Mouse (Mus musculus): ENCODE measurements around the gene Epb41l2. TPM values are rescaled to one million over a fixed set of nuclear protein-coding genes. Genes with fewer than 3 reads are reported as not detected.

Gene Epb41l2
- polyA plus RNA-seq, 1 experiment from 2014 or later, result 46.3 TPM

DNA sequence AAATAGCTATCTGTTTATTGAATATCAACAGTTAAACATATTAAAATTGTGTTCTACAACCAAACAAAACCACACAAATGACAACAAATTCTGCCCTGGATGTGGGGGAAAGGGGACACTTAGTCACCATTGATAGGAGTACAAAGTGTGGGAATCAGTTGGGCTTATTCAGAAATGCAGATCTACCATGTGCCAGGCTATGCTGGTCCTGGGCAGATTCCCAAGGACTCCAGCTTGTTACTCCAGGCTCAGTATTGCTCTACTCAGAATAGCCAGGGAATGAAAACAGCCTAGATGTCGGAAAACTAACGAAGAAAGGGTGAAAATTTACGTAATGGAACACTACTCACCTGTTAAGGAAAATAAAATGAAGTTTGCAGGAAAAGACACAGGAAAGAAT lies 5.7 kb upstream of the Epb41l2 start:
- Histone ChIP-seq H3K36me3 (ENCODE audit: control insufficient read depth, insufficient read depth, low read length) (no peaks in the 10 kb centered on the region), H3K9me3 (ENCODE audit: control insufficient read depth, low read length) (no peaks in the 10 kb centered on the region), H3K9ac (ENCODE audit: low read length) (no peak overlapping the region), H3K4me3 (ENCODE audit: low read depth, low read length) (no peak overlapping the region), H3K4me2 (ENCODE audit: low read length) (no peak overlapping the region), H3K27ac (ENCODE audit: low read depth) (no peak overlapping the region), H3K27me3 (replicated peaks; ENCODE audit: control insufficient read depth, insufficient read depth, low read length) (no peaks in the 10 kb centered on the region), H3K4me1 (replicated peaks; ENCODE audit: control insufficient read depth, insufficient read depth, low read length) (peaks cover 3% of the 10 kb centered on the region; the same call in 1 of the 2 replicates)
- no peak for DNase-seq (ENCODE audit: low spot score)
- WGBS, result 93% methylated on average over 3 of the region's 3 CpGs
- ATAC-seq (replicated peaks; ENCODE audit: low FRiP score, low TSS enrichment, low read depth), result no peak

DNA sequence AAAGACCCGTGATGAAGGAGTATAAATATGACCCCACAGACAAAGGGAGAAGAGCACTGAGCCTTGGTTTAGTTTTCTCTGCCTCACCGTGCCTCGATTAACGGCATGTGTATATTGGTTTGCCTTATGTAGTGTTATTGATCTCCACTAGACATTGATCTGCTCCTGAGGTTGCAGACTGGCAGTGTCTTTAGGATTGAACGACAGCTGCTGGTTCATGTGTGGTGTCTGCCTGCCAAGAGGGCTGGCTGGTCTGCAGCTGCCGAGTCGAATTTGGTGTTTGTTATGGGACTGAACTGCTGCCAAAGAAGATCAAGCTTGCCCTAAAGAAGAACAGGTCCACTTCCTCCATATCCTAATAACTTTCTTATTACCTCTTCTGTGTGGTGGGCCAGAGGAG lies 5.2 kb upstream of the Epb41l2 start:
- Histone ChIP-seq H3K4me3 (ENCODE audit: low read depth, low read length) (no peak overlapping the region), H3K9ac (ENCODE audit: low read length) (no peak overlapping the region), H3K4me1 (replicated peaks; ENCODE audit: control insufficient read depth, insufficient read depth, low read length) (peaks cover 6% of the 10 kb centered on the region; the same call in 1 of the 2 replicates), H3K27me3 (replicated peaks; ENCODE audit: control insufficient read depth, insufficient read depth, low read length) (no peaks in the 10 kb centered on the region), H3K9me3 (ENCODE audit: control insufficient read depth, low read length) (no peaks in the 10 kb centered on the region), H3K27ac (ENCODE audit: low read depth) (no peak overlapping the region), H3K4me2 (ENCODE audit: low read length) (no peak overlapping the region), H3K36me3 (ENCODE audit: control insufficient read depth, insufficient read depth, low read length) (no peaks in the 10 kb centered on the region)
- DNase-seq (ENCODE audit: low spot score) (no peak), ATAC-seq (replicated peaks; ENCODE audit: low FRiP score, low TSS enrichment, low read depth) (no peak)
- 90% methylated on average over 7 of the region's 7 CpGs for WGBS

DNA sequence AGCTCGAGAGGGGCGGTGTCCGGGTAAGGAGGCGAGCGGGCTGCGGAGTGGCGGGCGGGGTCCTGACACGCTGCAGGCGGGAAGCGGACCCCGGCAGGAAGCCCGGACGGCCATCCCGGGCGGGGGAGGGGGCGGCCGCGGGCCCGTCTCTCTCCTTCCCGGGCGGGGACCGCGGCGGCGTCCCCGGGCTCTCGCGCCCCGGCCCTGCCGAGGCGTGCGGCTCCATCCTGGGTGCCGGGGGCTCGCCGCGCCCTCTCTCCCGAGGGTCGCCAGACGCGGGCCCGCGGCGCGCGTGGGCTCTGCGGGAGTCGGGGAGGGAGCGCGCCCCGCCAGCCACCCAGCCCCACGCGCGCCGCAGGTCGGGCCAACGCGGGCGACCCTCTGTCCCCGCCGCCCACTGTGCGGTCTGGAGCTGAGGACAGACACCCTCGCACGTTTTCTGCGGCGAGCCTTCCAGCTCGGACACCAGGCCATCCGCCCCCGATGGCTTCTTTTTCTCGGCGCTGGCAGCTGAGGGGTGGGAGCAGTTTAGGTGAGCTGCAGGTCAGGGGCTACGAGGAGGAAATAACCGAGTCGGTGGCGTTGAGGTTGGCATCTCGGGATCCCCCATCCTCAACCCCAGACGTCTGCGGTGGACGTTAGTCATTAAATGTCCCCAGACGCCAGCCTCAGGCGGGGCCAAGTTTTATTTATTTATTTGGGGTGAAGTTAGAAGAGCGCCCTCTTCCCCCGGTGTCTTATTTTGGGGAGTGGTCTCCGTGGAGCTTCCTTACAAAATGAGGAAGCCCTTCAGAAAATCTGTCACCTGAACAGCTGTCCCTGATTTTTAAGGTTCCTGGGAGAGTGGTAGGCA lies 587 bp downstream of the Epb41l2 start:
- Histone ChIP-seq H3K4me2 (ENCODE audit: low read length) (peak overlapping the region; percentile 69), H3K36me3 (ENCODE audit: control insufficient read depth, insufficient read depth, low read length) (no peaks in the 10 kb centered on the region), H3K4me1 (replicated peaks; ENCODE audit: control insufficient read depth, insufficient read depth, low read length) (peaks cover 22% of the 10 kb centered on the region), H3K27ac (ENCODE audit: low read depth) (peak overlapping the region; percentile 84), H3K9me3 (ENCODE audit: control insufficient read depth, low read length) (no peaks in the 10 kb centered on the region), H3K9ac (ENCODE audit: low read length) (peak overlapping the region; percentile 79), H3K27me3 (replicated peaks; ENCODE audit: control insufficient read depth, insufficient read depth, low read length) (no peaks in the 10 kb centered on the region), H3K4me3 (ENCODE audit: low read depth, low read length) (peak overlapping the region; percentile 82)
- ATAC-seq (replicated peaks; ENCODE audit: low FRiP score, low TSS enrichment, low read depth) (peak; percentile 79), DNase-seq (ENCODE audit: low spot score) (peak; percentile 66)
- under 1% methylated on average over 49 of the region's 84 CpGs for WGBS

DNA sequence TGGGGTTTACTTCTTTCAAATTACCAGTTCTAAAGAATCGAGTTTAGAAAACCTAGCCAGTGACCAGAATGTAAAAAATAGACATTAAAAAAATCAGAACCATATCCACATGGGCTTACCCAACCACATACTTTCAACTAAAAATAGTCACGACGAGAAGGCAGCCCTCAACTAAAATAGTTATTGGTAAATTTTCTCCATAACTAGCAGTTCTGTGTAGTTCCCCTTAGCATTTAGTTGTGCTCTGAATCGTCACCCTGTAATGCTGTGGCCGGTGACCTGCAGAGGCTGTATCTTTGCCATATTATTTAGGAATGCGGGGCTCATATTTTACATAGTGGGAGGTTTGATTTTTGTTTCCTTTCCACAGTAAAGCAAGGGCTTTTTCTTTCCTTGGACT lies 2.6 kb downstream of the Epb41l2 start:
- H3K4me2 ChIP-seq (ENCODE audit: low read length), result peak overlapping the region; percentile 30
- no peaks in the 10 kb centered on the region for H3K27me3 ChIP-seq (replicated peaks; ENCODE audit: control insufficient read depth, insufficient read depth, low read length)
- no peak overlapping the region for H3K9ac ChIP-seq (ENCODE audit: low read length)
- 63% methylated on average over 6 of the region's 6 CpGs for WGBS
- no peaks in the 10 kb centered on the region for H3K9me3 ChIP-seq (ENCODE audit: control insufficient read depth, low read length)
- no peaks in the 10 kb centered on the region for H3K36me3 ChIP-seq (ENCODE audit: control insufficient read depth, insufficient read depth, low read length)
- H3K4me1 ChIP-seq (replicated peaks; ENCODE audit: control insufficient read depth, insufficient read depth, low read length), result peaks cover 26% of the 10 kb centered on the region
- H3K27ac ChIP-seq (ENCODE audit: low read depth), result no peak overlapping the region
- DNase-seq (ENCODE audit: low spot score) (no peak), ATAC-seq (replicated peaks; ENCODE audit: low FRiP score, low TSS enrichment, low read depth) (no peak)
- no peak overlapping the region for H3K4me3 ChIP-seq (ENCODE audit: low read depth, low read length)

DNA sequence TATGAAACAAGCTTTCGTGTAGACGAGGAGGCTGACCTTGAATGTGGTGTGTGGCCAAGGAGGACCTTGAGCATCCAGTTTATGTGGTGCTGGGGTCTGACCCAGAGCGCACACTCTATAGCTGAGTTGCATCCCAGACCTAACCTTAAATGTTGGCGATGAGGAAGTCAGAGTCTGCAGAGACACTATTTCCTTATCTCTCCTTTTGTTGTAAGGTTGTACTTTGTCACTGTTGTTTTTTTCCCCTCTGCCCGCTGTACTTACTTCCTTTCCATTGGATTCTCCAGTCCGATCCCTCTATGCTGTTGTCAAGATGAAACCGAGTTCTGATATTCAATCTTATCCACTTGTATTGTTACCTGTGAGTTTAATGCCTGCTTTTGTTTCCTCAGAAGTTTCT lies 5.6 kb downstream of the Epb41l2 start:
- Histone ChIP-seq H3K4me2 (ENCODE audit: low read length) (no peak overlapping the region), H3K9ac (ENCODE audit: low read length) (no peak overlapping the region), H3K27ac (ENCODE audit: low read depth) (no peak overlapping the region), H3K4me3 (ENCODE audit: low read depth, low read length) (no peak overlapping the region), H3K4me1 (replicated peaks; ENCODE audit: control insufficient read depth, insufficient read depth, low read length) (peaks cover 25% of the 10 kb centered on the region), H3K36me3 (ENCODE audit: control insufficient read depth, insufficient read depth, low read length) (no peaks in the 10 kb centered on the region), H3K27me3 (replicated peaks; ENCODE audit: control insufficient read depth, insufficient read depth, low read length) (no peaks in the 10 kb centered on the region), H3K9me3 (ENCODE audit: control insufficient read depth, low read length) (no peaks in the 10 kb centered on the region)
- 90% methylated on average over 7 of the region's 7 CpGs for WGBS
- DNase-seq (ENCODE audit: low spot score), result no peak
- no peak for ATAC-seq (replicated peaks; ENCODE audit: low FRiP score, low TSS enrichment, low read depth)

DNA sequence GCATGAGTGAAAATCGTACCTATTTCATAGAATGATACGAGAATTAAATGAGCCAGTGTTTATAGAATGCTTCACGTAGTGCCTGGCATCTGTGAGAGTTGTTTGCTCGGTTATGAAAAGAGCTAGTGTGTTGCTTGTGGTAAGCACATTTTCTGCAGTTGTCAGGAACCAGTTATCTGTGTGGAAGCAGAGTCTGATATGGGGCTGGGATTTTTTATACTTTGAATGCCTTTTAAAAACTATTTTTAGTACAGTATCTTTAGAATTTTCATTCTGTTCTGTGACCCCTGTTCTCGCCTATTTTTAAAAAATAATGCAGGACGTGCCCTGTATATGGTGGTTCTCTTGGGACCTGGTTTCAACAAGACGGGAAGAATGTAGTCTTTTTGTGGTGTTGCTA lies 6.1 kb downstream of the Epb41l2 start:
- Histone ChIP-seq H3K9me3 (ENCODE audit: control insufficient read depth, low read length) (no peaks in the 10 kb centered on the region), H3K4me1 (replicated peaks; ENCODE audit: control insufficient read depth, insufficient read depth, low read length) (peaks cover 27% of the 10 kb centered on the region), H3K9ac (ENCODE audit: low read length) (no peak overlapping the region), H3K27ac (ENCODE audit: low read depth) (no peak overlapping the region), H3K4me2 (ENCODE audit: low read length) (no peak overlapping the region), H3K36me3 (ENCODE audit: control insufficient read depth, insufficient read depth, low read length) (no peaks in the 10 kb centered on the region), H3K27me3 (replicated peaks; ENCODE audit: control insufficient read depth, insufficient read depth, low read length) (no peaks in the 10 kb centered on the region), H3K4me3 (ENCODE audit: low read depth, low read length) (no peak overlapping the region)
- 77% methylated on average over 7 of the region's 7 CpGs for whole genome bisulfite sequencing
- ATAC-seq (replicated peaks; ENCODE audit: low FRiP score, low TSS enrichment, low read depth), result no peak
- DNase-seq (ENCODE audit: low spot score), result no peak

DNA sequence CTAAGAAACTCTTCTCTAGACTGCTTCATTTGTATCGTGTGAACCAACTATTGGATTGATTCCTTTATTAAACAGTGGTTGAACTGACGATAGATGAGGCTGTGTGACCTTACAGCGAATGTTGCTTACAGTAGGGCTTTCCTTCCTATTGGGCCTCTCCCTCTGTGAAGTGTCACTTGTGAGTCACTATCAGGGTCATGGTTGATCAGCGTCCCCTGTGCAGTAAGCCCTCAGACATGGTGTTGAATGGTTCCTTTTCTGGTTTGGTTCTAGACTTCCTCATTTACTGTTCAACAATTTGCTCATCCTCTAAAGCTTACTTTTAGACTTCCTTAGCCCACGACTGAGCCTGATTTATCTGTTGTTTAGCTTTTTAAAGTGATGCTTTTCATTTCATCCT lies 7.1 kb downstream of the Epb41l2 start:
- no peak for ATAC-seq (replicated peaks; ENCODE audit: low FRiP score, low TSS enrichment, low read depth)
- no peaks in the 10 kb centered on the region for H3K36me3 ChIP-seq (ENCODE audit: control insufficient read depth, insufficient read depth, low read length)
- peaks cover 30% of the 10 kb centered on the region for H3K4me1 ChIP-seq (replicated peaks; ENCODE audit: control insufficient read depth, insufficient read depth, low read length)
- no peaks in the 10 kb centered on the region for H3K9me3 ChIP-seq (ENCODE audit: control insufficient read depth, low read length)
- H3K4me2 ChIP-seq (ENCODE audit: low read length), result no peak overlapping the region
- no peak overlapping the region for H3K27ac ChIP-seq (ENCODE audit: low read depth)
- H3K4me3 ChIP-seq (ENCODE audit: low read depth, low read length), result no peak overlapping the region
- WGBS, result 66% methylated on average over 5 of the region's 5 CpGs
- DNase-seq (ENCODE audit: low spot score), result no peak
- no peak overlapping the region for H3K9ac ChIP-seq (ENCODE audit: low read length)
- no peaks in the 10 kb centered on the region for H3K27me3 ChIP-seq (replicated peaks; ENCODE audit: control insufficient read depth, insufficient read depth, low read length)

DNA sequence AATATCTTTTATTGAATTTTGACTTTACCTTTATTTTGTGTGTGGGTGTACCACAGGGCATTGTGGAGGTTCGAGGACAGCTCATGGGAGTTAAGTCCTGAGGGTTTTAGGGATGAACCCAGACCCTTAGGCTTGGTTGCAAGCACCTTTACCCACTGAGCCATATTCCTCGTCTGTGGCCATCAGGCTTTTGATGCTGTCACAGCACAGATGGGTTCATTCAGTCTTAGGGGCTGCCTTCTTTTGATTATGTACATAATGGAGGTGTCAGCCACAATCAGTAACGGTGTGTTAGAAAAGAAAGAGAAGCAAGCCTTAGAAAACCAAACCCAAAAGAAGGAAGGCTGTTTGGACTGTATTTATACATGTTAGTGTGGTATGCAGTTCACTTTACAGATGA lies 9.3 kb downstream of the Epb41l2 start:
- ATAC-seq (replicated peaks; ENCODE audit: low FRiP score, low TSS enrichment, low read depth) (no peak), DNase-seq (ENCODE audit: low spot score) (no peak)
- H3K9ac ChIP-seq (ENCODE audit: low read length), result no peak overlapping the region
- H3K4me3 ChIP-seq (ENCODE audit: low read depth, low read length), result no peak overlapping the region
- H3K36me3 ChIP-seq (ENCODE audit: control insufficient read depth, insufficient read depth, low read length), result no peaks in the 10 kb centered on the region
- H3K4me1 ChIP-seq (replicated peaks; ENCODE audit: control insufficient read depth, insufficient read depth, low read length), result peaks cover 28% of the 10 kb centered on the region
- H3K4me2 ChIP-seq (ENCODE audit: low read length), result no peak overlapping the region
- no peaks in the 10 kb centered on the region for H3K27me3 ChIP-seq (replicated peaks; ENCODE audit: control insufficient read depth, insufficient read depth, low read length)
- no peak overlapping the region for H3K27ac ChIP-seq (ENCODE audit: low read depth)
- no peaks in the 10 kb centered on the region for H3K9me3 ChIP-seq (ENCODE audit: control insufficient read depth, low read length)
- 83% methylated on average over 3 of the region's 3 CpGs for WGBS

DNA sequence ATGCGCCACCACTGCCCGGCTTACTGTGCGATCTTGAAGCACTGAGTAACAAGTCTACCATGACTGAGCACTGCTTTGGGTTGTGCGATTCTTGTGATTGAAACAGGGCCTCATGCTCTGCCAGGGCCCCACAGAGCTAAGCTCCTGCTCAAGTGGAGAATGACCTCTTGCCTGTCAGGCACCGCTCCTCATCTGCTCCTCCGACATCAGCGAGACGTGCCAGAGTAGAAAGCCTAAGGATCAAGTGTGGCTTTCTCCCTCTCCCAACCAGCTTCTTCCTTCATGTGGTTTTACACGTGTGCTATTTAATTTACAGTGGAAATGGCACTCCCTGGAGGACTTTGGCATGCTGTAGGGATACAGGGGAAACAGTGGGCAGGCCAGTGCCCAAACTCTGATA lies 10.1 kb downstream of the Epb41l2 start:
- ATAC-seq (replicated peaks; ENCODE audit: low FRiP score, low TSS enrichment, low read depth), result no peak
- H3K9me3 ChIP-seq (ENCODE audit: control insufficient read depth, low read length), result no peaks in the 10 kb centered on the region
- 80% methylated on average over 9 of the region's 9 CpGs for WGBS
- no peak overlapping the region for H3K4me2 ChIP-seq (ENCODE audit: low read length)
- H3K4me1 ChIP-seq (replicated peaks; ENCODE audit: control insufficient read depth, insufficient read depth, low read length), result peaks cover 33% of the 10 kb centered on the region
- DNase-seq (ENCODE audit: low spot score), result no peak
- H3K27me3 ChIP-seq (replicated peaks; ENCODE audit: control insufficient read depth, insufficient read depth, low read length), result no peaks in the 10 kb centered on the region
- H3K27ac ChIP-seq (ENCODE audit: low read depth), result no peak overlapping the region
- no peak overlapping the region for H3K9ac ChIP-seq (ENCODE audit: low read length)
- H3K36me3 ChIP-seq (ENCODE audit: control insufficient read depth, insufficient read depth, low read length), result no peaks in the 10 kb centered on the region
- no peak overlapping the region for H3K4me3 ChIP-seq (ENCODE audit: low read depth, low read length)
